Mouse (Mus musculus): Measurements from ENCODE around the gene Dhx9.

GRCm38 (mm10) chr1:153522116-153522515 lies 34.7 kb upstream of the Dhx9 start:
- TF ChIP-seq CTCF (IDR thresholded peaks at IDR 0.05; ENCODE audit: control insufficient read depth, insufficient read depth, insufficient replicate concordance, low read depth, low read length) (no peak), POLR2A (IDR thresholded peaks at IDR 0.05; ENCODE audit: control insufficient read depth, low read depth, low read length) (no peak)

Measured in testis, adult 2 months (tissue).